31 mouse cellular contexts compared by ENCODE assay signal in genomic region chr14:76134975-76135374, GRCm38 (mm10). TPM values are rescaled to one million over a fixed set of nuclear protein-coding genes. Genes with fewer than 3 reads are reported as not detected.
DNase-seq lines count a peak whose midpoint lies in the region; ATAC-seq and TF ChIP-seq lines count a peak whose summit lies in the region.
"Had no signal": no experiment of that assay in that cellular context is flagged by ENCODE, and none has a peak within 500 bp of the region (broad histone marks: within the 10 kb centered on the region; RNA-seq: fewer than 3 reads in every experiment).

No protein-coding gene starts in this region.

- no peak overlapping the region for H3K27ac ChIP-seq in gastrocnemius, adult 2 months
- H3K27ac ChIP-seq in layer of hippocampus, adult 2 months = no peak overlapping the region
- no peak overlapping the region for H3K27ac ChIP-seq in lung, postnatal 0 days (ENCODE audit: low read length)
- no peak overlapping the region for H3K27ac ChIP-seq in forebrain, embryonic 13.5 days
- H3K27ac ChIP-seq: forebrain, embryonic 12.5 days; heart, embryonic 13.5 days; hindbrain, embryonic 10.5 days; intestine, embryonic 15.5 days; limb, embryonic 10.5 days; limb, embryonic 15.5 days; midbrain, embryonic 10.5 days; neural tube, embryonic 12.5 days had no signal

- 91% methylated on average over 4 of the region's 4 CpGs for WGBS in lung, postnatal 0 days
- 94% methylated on average over 4 of the region's 4 CpGs for WGBS in forebrain, embryonic 13.5 days

- TF ChIP-seq CTCF in gastrocnemius, adult 2 months (IDR thresholded peaks at IDR 0.05) = peak; percentile 18; the same call in 1 of the 2 replicates
- TF ChIP-seq CTCF in layer of hippocampus, adult 2 months (conservative IDR thresholded peaks at IDR 0.05) = peak; percentile 52
- peak; percentile 23; the same call in 1 of the 2 replicates for TF ChIP-seq CTCF in lung, postnatal 0 days (IDR thresholded peaks at IDR 0.05)

- no peaks in the 10 kb centered on the region for H3K27me3 ChIP-seq in lung, postnatal 0 days (replicated peaks; ENCODE audit: insufficient read depth, low read length)
- no peaks in the 10 kb centered on the region for H3K27me3 ChIP-seq in forebrain, embryonic 13.5 days
- H3K27me3 ChIP-seq: forebrain, embryonic 12.5 days; heart, embryonic 13.5 days; intestine, embryonic 15.5 days; limb, embryonic 15.5 days; neural tube, embryonic 12.5 days had no signal

- H3K9ac ChIP-seq in lung, postnatal 0 days (replicated peaks; ENCODE audit: low read depth) = no peak overlapping the region
- H3K9ac ChIP-seq in forebrain, embryonic 13.5 days = no peak overlapping the region
- H3K9ac ChIP-seq: forebrain, embryonic 12.5 days; heart, embryonic 13.5 days; intestine, embryonic 15.5 days; limb, embryonic 15.5 days; neural tube, embryonic 12.5 days had no signal

- H3K36me3 ChIP-seq in lung, postnatal 0 days (ENCODE audit: insufficient read depth, low read length) = peaks cover 26% of the 10 kb centered on the region
- H3K36me3 ChIP-seq in forebrain, embryonic 13.5 days (ENCODE audit: poor library complexity, severe bottlenecking) = peaks cover 69% of the 10 kb centered on the region

- no peak for ATAC-seq in lung, postnatal 0 days
- ATAC-seq in forebrain, embryonic 13.5 days = no peak
- ATAC-seq: hindbrain, embryonic 16.5 days; intestine, embryonic 15.5 days; midbrain, embryonic 16.5 days had no signal

- H3K9me3 ChIP-seq in lung, postnatal 0 days (ENCODE audit: low read length) = no peaks in the 10 kb centered on the region
- H3K9me3 ChIP-seq in forebrain, embryonic 13.5 days (replicated peaks) = no peaks in the 10 kb centered on the region
- H3K9me3 ChIP-seq: forebrain, embryonic 12.5 days; heart, embryonic 13.5 days; hindbrain, embryonic 10.5 days; intestine, embryonic 15.5 days; limb, embryonic 10.5 days; limb, embryonic 15.5 days; midbrain, embryonic 10.5 days; neural tube, embryonic 12.5 days had no signal

- no peak overlapping the region for H3K4me3 ChIP-seq in gastrocnemius, adult 2 months
- no peak overlapping the region for H3K4me3 ChIP-seq in layer of hippocampus, adult 2 months
- no peak overlapping the region for H3K4me3 ChIP-seq in lung, postnatal 0 days (ENCODE audit: low read depth, low read length)
- H3K4me3 ChIP-seq in forebrain, embryonic 13.5 days = no peak overlapping the region
- H3K4me3 ChIP-seq: erythroblast, embryonic 14.5 days; forebrain, embryonic 12.5 days; heart, embryonic 13.5 days; hindbrain, embryonic 10.5 days; intestine, embryonic 15.5 days; limb, embryonic 10.5 days; limb, embryonic 15.5 days; midbrain, embryonic 10.5 days; myocyte; neural tube, embryonic 12.5 days had no signal

- intact Hi-C loops in gastrocnemius, adult 2 months (cut with DNase I) = no loop called here

- DNase-seq in gastrocnemius, adult 2 months = no peak
- DNase-seq in gastrocnemius, postnatal 4 days (ENCODE audit: low spot score in 2 of 2) = no peak
- no peak for DNase-seq in layer of hippocampus, adult 2 months (ENCODE audit: low spot score in 2 of 2)
- no peak for DNase-seq in layer of hippocampus, postnatal 14 days (ENCODE audit: low spot score in 2 of 2)
- DNase-seq in lung, postnatal 0 days (ENCODE audit: low spot score) = no peak
- DNase-seq in lung, postnatal 14 days = no peak
- no peak for DNase-seq in frontal cortex, postnatal 25 days (ENCODE audit: low spot score in 2 of 2)
- DNase-seq: adrenal gland, adult 8-10 months; cerebellum, adult 2 months; cerebellum, postnatal 14 days; gastrocnemius, postnatal 25 days; heart, adult 18-20 months; heart, postnatal 14 days; kidney, postnatal 25 days; right cerebral cortex, adult 18-20 months; spleen, adult 18-20 months; thymus, adult 2 months; thymus, postnatal 36 days had no signal

- H3K4me2 ChIP-seq in lung, postnatal 0 days (replicated peaks; ENCODE audit: low read depth, low read length) = no peak overlapping the region
- H3K4me2 ChIP-seq in forebrain, embryonic 13.5 days = no peak overlapping the region
- H3K4me2 ChIP-seq: forebrain, embryonic 12.5 days; heart, embryonic 13.5 days; intestine, embryonic 15.5 days; limb, embryonic 15.5 days; neural tube, embryonic 12.5 days had no signal

- H3K4me1 ChIP-seq in lung, postnatal 0 days (ENCODE audit: insufficient read depth, low read depth, low read length) = no peaks in the 10 kb centered on the region
- H3K4me1 ChIP-seq in forebrain, embryonic 13.5 days = no peaks in the 10 kb centered on the region
- H3K4me1 ChIP-seq: forebrain, embryonic 12.5 days; hindbrain, embryonic 10.5 days; intestine, embryonic 15.5 days; limb, embryonic 10.5 days; limb, embryonic 15.5 days; midbrain, embryonic 10.5 days; neural tube, embryonic 12.5 days had no signal

- no peak for TF ChIP-seq EP300 in lung, postnatal 0 days (IDR thresholded peaks at IDR 0.05)

RNA-seq across cellular contexts. Expression of gene Nufip1, which starts 24.3 kb away (rescaled TPM):
- 1 to 10 TPM; 3.8 to 3.9 TPM for total RNA-seq in gastrocnemius, adult 2 months (2021)
- 1 to 10 TPM; 6.3 TPM for total RNA-seq in gastrocnemius, postnatal 4 days (2021)
- total RNA-seq in layer of hippocampus, adult 2 months (2021) = 1 to 10 TPM; 9.7 to 9.9 TPM
- total RNA-seq in layer of hippocampus, postnatal 14 days (2021) = 1 to 10 TPM; 7.8 to 8.1 TPM
- 6.1 and 6.5 TPM in 2 replicates for polyA plus RNA-seq in lung, postnatal 0 days (2015; fragmentation: Nextera tagmentation; extraction: Ambion mirVana)
- polyA plus RNA-seq in forebrain, embryonic 13.5 days (2015; fragmentation: Nextera tagmentation; extraction: Ambion mirVana) = 16.1 and 16.6 TPM in 2 replicates

RNA-seq across cellular contexts. Expression of gene Gpalpp1, which starts 24.4 kb away (rescaled TPM):
- 1 to 10 TPM; 5.8 to 7.4 TPM for total RNA-seq in gastrocnemius, adult 2 months (2021)
- total RNA-seq in gastrocnemius, postnatal 4 days (2021) = 10 to 100 TPM in 1 of 2 experiments, 1 to 10 TPM in 1; 9.0 to 10.4 TPM
- total RNA-seq in layer of hippocampus, adult 2 months (2021) = 10 to 100 TPM; 25.2 to 25.7 TPM
- total RNA-seq in layer of hippocampus, postnatal 14 days (2021) = 10 to 100 TPM; 20.9 to 22.4 TPM
- polyA plus RNA-seq in lung, postnatal 0 days (2015; fragmentation: Nextera tagmentation; extraction: Ambion mirVana) = 6.3 and 7.0 TPM in 2 replicates
- polyA plus RNA-seq in forebrain, embryonic 13.5 days (2015; fragmentation: Nextera tagmentation; extraction: Ambion mirVana) = 13.6 and 14.5 TPM in 2 replicates
